Mouse (Mus musculus) neural tube, embryonic 11.5 days (tissue): Measurements from ENCODE around the gene Smarcc1. TPM values are rescaled to one million over a fixed set of nuclear protein-coding genes. Genes with fewer than 3 reads are reported as not detected.

Source experiments
- ATAC-seq: fragments of 200-750 bp; cut with Nextera tagmentation; 2 replicates; pipeline ENCODE4 v1.8.0; 2017; ENCODE audit warnings: moderate number of reproducible peaks, mild to moderate bottlenecking, moderate TSS enrichment, moderate library complexity; ENCODE audit not compliant: insufficient read depth, low FRiP score, low TSS enrichment
- DNase-seq: peaks from one replicate; pipeline ENCODE4 v3.0.0-alpha.2; 2015; ENCODE audit warnings: low spot score
- H3K27ac ChIP-seq: fragments of 300-500 bp; sonication (generic); 2 replicates; pipeline ENCODE4 v1.5.1; 2014; ENCODE audit warnings: low read depth, mild to moderate bottlenecking, low read length
- H3K27me3 ChIP-seq: fragments of 300-500 bp; sonication (generic); 2 replicates; pipeline ENCODE4 v1.6.1; 2014; ENCODE audit warnings: mild to moderate bottlenecking, low read length, mixed read lengths; ENCODE audit not compliant: control insufficient read depth, insufficient read depth
- H3K36me3 ChIP-seq: fragments of 300-500 bp; sonication (generic); 2 replicates; pipeline ENCODE4 v1.6.1; 2014; ENCODE audit warnings: mild to moderate bottlenecking, low read length, moderate library complexity, mixed read lengths; ENCODE audit not compliant: control insufficient read depth, insufficient read depth
- H3K4me1 ChIP-seq: fragments of 300-500 bp; sonication (generic); 2 replicates; pipeline ENCODE4 v1.6.1; 2014; ENCODE audit warnings: low read length, mixed read lengths; ENCODE audit not compliant: control insufficient read depth, insufficient read depth
- H3K4me2 ChIP-seq: fragments of 300-500 bp; sonication (generic); 2 replicates; pipeline ENCODE4 v1.6.1; 2014; ENCODE audit warnings: low read depth, mild to moderate bottlenecking, moderate library complexity
- H3K4me3 ChIP-seq: fragments of 300-500 bp; sonication (generic); 2 replicates; pipeline ENCODE4 v1.5.1; 2014; ENCODE audit warnings: low read depth, low read length
- H3K9ac ChIP-seq: fragments of 300-500 bp; sonication (generic); 2 replicates; pipeline ENCODE4 v1.6.1; 2014; ENCODE audit warnings: mild to moderate bottlenecking, low read length
- H3K9me3 ChIP-seq: fragments of 300-500 bp; sonication (generic); 2 replicates; pipeline ENCODE4 v1.6.1; 2016; ENCODE audit warnings: low read length; ENCODE audit not compliant: control insufficient read depth
- WGBS: fragments of 180-500 bp; shearing (Covaris S2); extraction: QIAGEN DNeasy Blood & Tissue Kit; methylation state at CpG from one replicate; pipeline ENCODE4 v1.1.7; 2014; 5-methylcytosine and 5-hydroxymethylcytosine counted together
- microRNA-seq: library from miRNA; unstranded; fragments of <30 nt; microRNA quantifications from one replicate; pipeline ENCODE4, GENCODE M21; 2016
- polyA plus RNA-seq: library from polyadenylated mRNA; unstranded; fragments of >200 nt; fragmentation: Nextera tagmentation; extraction: Ambion mirVana; gene quantifications from 2 replicates; pipeline ENCODE4 v1.2.1, GENCODE M21; 2014

Gene Smarcc1
- polyA plus RNA-seq, 1 experiment from 2014 or later: 157 TPM

- Histone ChIP-seq H3K27ac (no peak overlapping the region), H3K36me3 (no peaks in the 10 kb centered on the region), H3K4me2 (no peak overlapping the region), H3K9ac (no peak overlapping the region), H3K4me1 (no peaks in the 10 kb centered on the region), H3K4me3 (no peak overlapping the region), H3K9me3 (no peaks in the 10 kb centered on the region), H3K27me3 (no peaks in the 10 kb centered on the region)
- ATAC-seq: no peak
- no peak for DNase-seq
- 90% methylated on average over 10 of the region's 10 CpGs for WGBS
Observed at GRCm38 (mm10) chr9:110268416-110268815, 150.9 kb downstream of the Smarcc1 start.

GRCm38 (mm10) chr9:110272330-110272729, 154.8 kb downstream of the Smarcc1 start:
- no peaks in the 10 kb centered on the region for H3K36me3 ChIP-seq
- H3K4me2 ChIP-seq: no peak overlapping the region
- ATAC-seq (no peak), DNase-seq (no peak)
- no peak overlapping the region for H3K4me3 ChIP-seq
- no peaks in the 10 kb centered on the region for H3K27me3 ChIP-seq
- H3K27ac ChIP-seq: no peak overlapping the region
- no peaks in the 10 kb centered on the region for H3K9me3 ChIP-seq
- no peaks in the 10 kb centered on the region for H3K4me1 ChIP-seq
- H3K9ac ChIP-seq: no peak overlapping the region
- 95% methylated on average over 3 of the region's 3 CpGs for WGBS

- no peak for DNase-seq
- H3K4me2 ChIP-seq: no peak overlapping the region
- H3K9me3 ChIP-seq: no peaks in the 10 kb centered on the region
- H3K36me3 ChIP-seq: no peaks in the 10 kb centered on the region
- no peak overlapping the region for H3K27ac ChIP-seq
- no peak overlapping the region for H3K4me3 ChIP-seq
- H3K27me3 ChIP-seq: no peaks in the 10 kb centered on the region
- no peaks in the 10 kb centered on the region for H3K4me1 ChIP-seq
- 88% methylated on average over 4 of the region's 4 CpGs for WGBS
- ATAC-seq: no peak
- H3K9ac ChIP-seq: no peak overlapping the region
Observed at GRCm38 (mm10) chr9:110273507-110273906, 156.0 kb downstream of the Smarcc1 start.

GRCm38 (mm10) chr9:110275882-110276281, 158.4 kb downstream of the Smarcc1 start:
- ATAC-seq (no peak), DNase-seq (no peak)
- Histone ChIP-seq H3K27me3 (no peaks in the 10 kb centered on the region), H3K4me1 (no peaks in the 10 kb centered on the region), H3K9ac (no peak overlapping the region), H3K9me3 (no peaks in the 10 kb centered on the region), H3K27ac (no peak overlapping the region), H3K4me3 (no peak overlapping the region), H3K36me3 (no peaks in the 10 kb centered on the region), H3K4me2 (no peak overlapping the region)
- 72% methylated on average over 5 of the region's 5 CpGs for WGBS

GRCm38 (mm10) chr9:110277431-110277881, 159.9 kb downstream of the Smarcc1 start:
- 63% methylated on average over 8 of the region's 8 CpGs for WGBS
- H3K27ac ChIP-seq: no peak overlapping the region
- no peaks in the 10 kb centered on the region for H3K36me3 ChIP-seq
- H3K9ac ChIP-seq: no peak overlapping the region
- H3K27me3 ChIP-seq: no peaks in the 10 kb centered on the region
- H3K4me1 ChIP-seq: no peaks in the 10 kb centered on the region
- no peak overlapping the region for H3K4me2 ChIP-seq
- H3K9me3 ChIP-seq: no peaks in the 10 kb centered on the region
- DNase-seq: no peak
- no peak overlapping the region for H3K4me3 ChIP-seq
- ATAC-seq: no peak

GRCm38 (mm10) chr9:110284075-110284697, 166.7 kb downstream of the Smarcc1 start:
- Histone ChIP-seq H3K9me3 (no peaks in the 10 kb centered on the region), H3K27me3 (no peaks in the 10 kb centered on the region), H3K9ac (no peak overlapping the region), H3K4me1 (no peaks in the 10 kb centered on the region), H3K27ac (no peak overlapping the region), H3K36me3 (no peaks in the 10 kb centered on the region), H3K4me2 (no peak overlapping the region), H3K4me3 (no peak overlapping the region)
- DNase-seq (no peak), ATAC-seq (no peak)
- WGBS: 96% methylated on average over 8 of the region's 10 CpGs

- ATAC-seq (no peak), DNase-seq (no peak)
- 77% methylated on average over 7 of the region's 7 CpGs for WGBS
- Histone ChIP-seq H3K4me1 (no peaks in the 10 kb centered on the region), H3K36me3 (no peaks in the 10 kb centered on the region), H3K27ac (no peak overlapping the region), H3K9me3 (no peaks in the 10 kb centered on the region), H3K9ac (no peak overlapping the region), H3K27me3 (no peaks in the 10 kb centered on the region), H3K4me3 (no peak overlapping the region), H3K4me2 (no peak overlapping the region)
Observed at GRCm38 (mm10) chr9:110287321-110287924, 169.9 kb downstream of the Smarcc1 start.

Small RNA genes within 50 kb of the gene (microRNA-seq; reads per million reads assigned to microRNA genes)
- gene Mir6236: 70.3 reads per million, percentile 44 among the genes with 10 or more reads in this experiment

Other genes starting within 250 kb of the Smarcc1 start
- gene Cdc25a, start 242.1 kb upstream of the Smarcc1 start, polyA plus RNA-seq: 35.4 and 37.9 TPM in 2 replicates
- gene Map4, start 186.2 kb upstream of the Smarcc1 start, polyA plus RNA-seq: 116 and 129 TPM in 2 replicates
- 166 and 178 TPM in 2 replicates for gene Dhx30, start 122 bp downstream of the Smarcc1 start, polyA plus RNA-seq
- 19.6 and 21.3 TPM in 2 replicates for gene Cspg5, start 126.1 kb downstream of the Smarcc1 start, polyA plus RNA-seq
- gene Elp6, start 187.5 kb downstream of the Smarcc1 start, polyA plus RNA-seq: 39.0 and 43.2 TPM in 2 replicates
- 25.9 and 29.2 TPM in 2 replicates for gene Scap, start 215.6 kb downstream of the Smarcc1 start, polyA plus RNA-seq